Mouse (Mus musculus): ENCODE measurements around the gene Helt.

Helt gene

DNA sequence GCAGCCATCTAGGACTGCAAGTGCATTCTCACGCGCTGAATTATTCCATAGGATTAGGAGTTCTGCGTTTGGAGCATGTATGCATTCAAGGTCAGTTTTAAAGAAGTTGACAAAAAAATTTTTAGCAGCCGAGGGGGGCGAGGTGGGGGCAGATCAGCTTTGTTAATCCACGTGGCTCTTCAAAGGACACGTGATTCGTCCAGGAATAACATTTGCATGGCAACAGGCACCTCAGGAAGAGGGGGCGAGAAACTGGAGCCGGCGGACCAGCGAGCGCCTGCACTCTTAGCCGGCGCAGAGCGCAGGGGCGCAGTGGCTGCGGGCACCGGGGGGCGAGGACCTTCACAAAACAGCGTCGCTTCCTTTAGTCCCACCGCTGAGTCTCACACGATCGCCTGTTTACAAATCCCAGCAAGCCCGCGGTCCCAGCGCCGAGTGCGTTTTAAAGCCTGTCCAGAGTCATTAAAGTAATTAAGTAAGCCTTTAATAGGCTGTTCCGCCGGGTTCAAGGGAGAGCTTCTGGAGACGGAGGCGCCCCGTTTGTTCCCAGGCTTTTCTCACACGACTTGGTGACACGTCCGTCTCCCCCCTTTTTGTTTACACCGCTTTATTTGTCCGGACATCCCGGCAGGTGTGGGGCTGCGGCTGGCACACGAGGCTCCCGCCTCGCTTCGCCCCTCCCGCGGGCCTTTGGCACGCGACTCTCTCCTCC, at the start of gene Helt:
Helt (minus strand) TSS at position 491 of the 712 bp plus-strand sequence.
- no peak for TF ChIP-seq GATA4 (IDR thresholded peaks at IDR 0.05; ENCODE audit: insufficient replicate concordance, low read length)

DNA sequence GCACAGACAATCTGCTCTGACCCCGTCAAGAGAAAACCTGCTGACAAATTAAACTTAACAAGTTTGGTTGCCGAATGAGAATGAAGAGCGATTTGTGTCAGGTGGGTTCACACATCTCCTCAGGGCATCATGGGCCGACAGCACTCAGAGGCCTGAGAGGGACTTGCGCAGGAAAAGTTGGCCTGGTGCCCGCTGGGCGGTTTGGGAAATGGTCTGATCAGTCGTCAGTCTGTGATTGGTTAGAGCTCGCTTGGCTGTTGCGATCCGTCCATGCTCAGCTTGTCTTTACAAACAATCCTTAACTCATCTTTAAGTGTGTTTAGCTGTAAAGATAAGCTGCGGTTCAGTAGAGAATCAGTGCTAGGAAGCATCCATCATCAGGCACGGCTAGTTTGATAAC, 47.8 kb upstream of the Helt start:
- no peak for TF ChIP-seq GATA4 (IDR thresholded peaks at IDR 0.05; ENCODE audit: insufficient replicate concordance, low read length)

DNA sequence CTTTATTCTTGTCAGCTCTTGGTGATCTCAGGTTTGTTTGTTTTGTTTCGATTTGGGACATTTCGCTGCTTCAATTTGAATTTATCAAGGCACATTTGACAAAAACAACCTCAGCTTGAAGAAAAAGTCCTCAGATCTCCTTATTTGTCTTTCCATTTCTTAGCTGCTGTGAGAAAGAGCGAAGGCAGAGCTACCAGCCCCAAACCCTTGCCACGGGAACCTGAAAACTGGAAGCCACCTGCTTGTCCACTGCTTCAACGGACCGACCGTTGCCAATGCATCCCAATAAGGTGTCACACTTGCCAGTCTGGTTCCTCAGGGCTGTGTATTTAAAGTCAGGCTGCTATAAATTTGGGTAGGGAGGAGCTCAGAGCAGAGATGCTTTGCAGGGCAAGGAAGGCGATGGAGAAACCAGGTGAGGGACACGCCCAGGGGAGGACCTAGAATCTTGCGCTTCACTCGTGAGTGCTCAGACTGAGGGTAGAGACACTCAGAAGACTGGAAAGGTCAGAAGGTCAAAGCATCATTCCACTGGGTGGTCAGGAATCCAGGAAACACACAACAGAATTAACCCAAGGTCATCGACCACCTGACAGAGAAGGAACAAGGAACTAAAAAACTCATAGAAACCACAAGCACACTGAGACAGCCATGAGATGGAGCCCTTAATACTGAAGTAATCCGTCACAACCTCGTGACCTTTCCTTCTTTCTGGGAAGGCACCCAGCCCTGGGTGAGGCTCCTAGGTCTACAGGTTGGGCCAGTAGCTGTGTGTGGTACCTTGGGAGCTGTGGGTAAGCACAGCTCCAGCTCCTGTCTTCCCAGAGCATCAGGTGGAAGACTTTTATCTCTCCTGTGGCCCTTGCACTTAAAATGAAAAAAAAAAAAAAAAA, 46.2 kb upstream of the Helt start:
- TF ChIP-seq GATA4 (IDR thresholded peaks at IDR 0.05; ENCODE audit: insufficient replicate concordance, low read length), result no peak

DNA sequence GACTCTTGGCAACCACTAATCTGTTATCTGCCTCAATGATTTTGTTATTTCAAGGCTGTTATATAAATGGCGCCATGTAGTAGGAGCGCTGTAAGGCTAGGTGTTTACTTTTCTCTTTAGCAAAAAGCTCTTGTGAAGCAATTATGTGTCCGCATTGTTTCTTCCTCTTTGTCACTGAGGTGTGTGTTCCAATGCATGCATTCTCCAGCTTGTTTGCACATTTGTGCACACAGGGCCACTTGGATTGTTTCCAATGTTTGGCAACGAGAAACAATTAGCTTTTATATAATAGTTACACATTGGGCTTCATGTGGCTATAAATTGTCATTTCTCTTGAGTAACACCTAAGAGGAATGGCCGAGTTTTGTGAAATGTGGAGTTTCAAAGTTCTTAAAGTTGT, 44.8 kb upstream of the Helt start:
- no peak for TF ChIP-seq GATA4 (IDR thresholded peaks at IDR 0.05; ENCODE audit: insufficient replicate concordance, low read length)

DNA sequence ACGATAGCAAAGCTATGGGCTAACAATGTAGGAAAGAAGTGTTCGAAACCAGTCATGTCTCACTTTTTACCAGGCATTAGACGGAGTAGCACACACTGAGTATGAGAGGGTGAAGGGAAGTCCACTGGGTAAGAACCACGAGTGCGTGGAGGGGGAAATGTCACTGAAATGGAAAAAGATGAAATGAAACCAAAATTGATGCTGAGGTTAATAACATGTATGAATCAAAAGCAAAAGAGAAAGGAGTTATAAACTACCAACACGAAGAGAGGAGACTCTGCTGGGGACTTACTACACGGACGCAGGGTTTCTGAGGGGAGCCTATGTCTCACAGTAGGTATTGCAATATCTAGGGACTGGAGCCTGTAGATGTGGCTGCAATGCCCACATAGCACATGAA, 41.9 kb upstream of the Helt start:
- TF ChIP-seq GATA4 (IDR thresholded peaks at IDR 0.05; ENCODE audit: insufficient replicate concordance, low read length), result no peak

DNA sequence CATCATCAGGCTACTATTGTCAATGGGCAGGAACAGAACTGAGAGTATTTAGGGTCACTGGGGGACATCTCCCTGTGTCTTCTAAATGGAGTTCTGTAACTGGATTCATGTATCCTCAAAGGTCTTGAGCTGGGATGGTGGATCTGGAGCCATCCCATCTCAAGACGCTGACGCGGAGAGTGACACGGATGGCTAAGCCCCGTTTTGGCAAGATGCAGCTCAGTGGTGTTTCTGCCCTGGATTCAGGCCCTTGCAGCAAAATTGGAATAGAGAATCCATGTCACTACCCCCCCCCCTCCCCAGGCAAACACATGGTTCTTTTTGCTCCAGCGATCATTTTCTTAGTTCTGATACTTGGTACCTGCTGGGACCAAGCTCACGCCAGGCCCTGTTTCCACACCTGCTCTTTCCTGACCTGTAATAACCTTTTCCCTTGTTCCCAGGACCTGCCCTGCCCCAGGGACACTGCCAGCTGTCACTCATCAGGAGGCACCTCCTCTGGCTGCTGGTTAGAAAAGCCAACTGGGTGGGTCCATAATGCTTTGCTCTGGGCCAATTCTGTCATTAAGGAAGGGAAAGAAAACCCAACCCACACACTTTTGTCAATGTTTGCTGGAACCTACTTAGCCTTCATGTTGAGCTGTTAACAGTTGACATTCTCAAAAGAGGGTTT, 38.1 kb upstream of the Helt start:
- no peak for TF ChIP-seq GATA4 (IDR thresholded peaks at IDR 0.05; ENCODE audit: insufficient replicate concordance, low read length)

DNA sequence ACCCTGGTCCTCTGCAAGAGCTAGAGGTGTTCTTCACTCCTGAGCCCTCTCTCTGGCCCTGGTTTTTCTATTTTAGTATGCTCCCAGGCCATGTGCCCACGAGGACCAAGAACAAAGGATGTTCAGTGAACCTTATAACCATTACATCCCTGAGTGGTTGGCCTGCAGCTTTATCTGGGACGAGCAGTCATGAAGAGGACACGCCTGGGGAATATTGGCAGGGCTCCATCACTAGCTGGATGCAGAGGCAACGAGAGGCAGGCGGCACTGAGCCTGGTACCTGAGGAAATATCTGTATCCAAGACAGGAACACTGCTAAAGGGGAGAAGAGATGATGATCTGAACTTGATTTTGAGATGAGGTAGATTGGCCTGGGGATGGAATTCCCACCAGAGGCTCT, 37.3 kb upstream of the Helt start:
- TF ChIP-seq GATA4 (IDR thresholded peaks at IDR 0.05; ENCODE audit: insufficient replicate concordance, low read length), result no peak

DNA sequence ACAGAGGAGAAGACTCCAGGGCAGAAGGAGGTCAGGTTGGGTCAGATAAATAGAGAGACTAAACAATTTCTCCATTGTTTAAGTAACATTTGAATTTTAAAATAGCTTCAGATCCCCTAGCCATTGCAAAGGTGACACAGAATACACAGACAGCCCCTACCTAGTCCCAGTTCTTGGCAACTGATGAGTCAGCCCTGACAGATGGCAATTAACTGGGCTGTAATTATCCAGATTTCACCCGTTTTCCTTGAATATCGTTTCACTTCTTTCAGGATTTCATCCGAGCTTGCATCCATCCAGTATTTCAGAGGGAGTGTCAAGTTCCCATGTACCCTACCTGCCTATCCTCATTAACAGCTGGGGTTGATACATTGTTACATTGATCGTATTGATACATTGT, 34.9 kb upstream of the Helt start:
- no peak for TF ChIP-seq GATA4 (IDR thresholded peaks at IDR 0.05; ENCODE audit: insufficient replicate concordance, low read length)

DNA sequence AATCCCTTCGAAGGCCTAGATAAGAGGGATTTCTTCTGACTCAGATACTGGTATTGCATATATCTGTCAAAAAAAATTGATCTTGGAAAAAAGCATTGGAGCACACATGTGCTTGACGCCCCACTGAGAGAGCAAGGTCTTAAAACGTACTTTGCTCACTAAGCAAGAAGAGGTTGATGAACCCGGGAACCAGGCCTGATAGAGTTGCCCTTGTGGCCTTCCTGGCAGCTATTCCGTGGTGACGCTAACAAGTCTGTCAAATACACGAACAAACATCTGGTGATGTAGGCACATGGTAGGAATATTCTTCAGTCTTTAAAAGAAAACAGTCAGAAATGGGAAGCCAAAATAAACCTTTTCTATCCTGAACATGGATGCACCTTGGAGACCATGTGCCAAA, 32.8 kb upstream of the Helt start:
- peak; percentile 30; the same call in 1 of the 2 replicates for TF ChIP-seq GATA4 (IDR thresholded peaks at IDR 0.05; ENCODE audit: insufficient replicate concordance, low read length)

DNA sequence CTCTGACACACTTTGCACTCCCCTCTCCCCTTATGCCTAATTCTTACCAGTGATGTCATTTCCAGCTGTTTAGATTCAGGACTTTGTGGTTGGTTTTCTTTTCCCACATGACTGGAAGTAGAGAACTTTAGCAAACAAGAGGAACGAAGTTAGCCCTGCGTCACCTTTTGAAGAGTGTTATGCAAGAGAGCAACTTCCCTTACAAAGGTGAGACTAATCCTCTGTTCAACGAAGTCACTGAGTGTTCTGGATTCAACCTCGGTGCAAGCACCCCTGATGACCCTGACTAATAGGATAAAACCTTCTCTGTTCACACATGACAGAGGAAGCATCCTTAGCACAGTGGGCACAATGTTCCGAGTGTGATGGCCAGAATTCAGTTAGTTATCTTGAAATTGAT, 32.2 kb upstream of the Helt start:
- no peak for TF ChIP-seq GATA4 (IDR thresholded peaks at IDR 0.05; ENCODE audit: insufficient replicate concordance, low read length)

DNA sequence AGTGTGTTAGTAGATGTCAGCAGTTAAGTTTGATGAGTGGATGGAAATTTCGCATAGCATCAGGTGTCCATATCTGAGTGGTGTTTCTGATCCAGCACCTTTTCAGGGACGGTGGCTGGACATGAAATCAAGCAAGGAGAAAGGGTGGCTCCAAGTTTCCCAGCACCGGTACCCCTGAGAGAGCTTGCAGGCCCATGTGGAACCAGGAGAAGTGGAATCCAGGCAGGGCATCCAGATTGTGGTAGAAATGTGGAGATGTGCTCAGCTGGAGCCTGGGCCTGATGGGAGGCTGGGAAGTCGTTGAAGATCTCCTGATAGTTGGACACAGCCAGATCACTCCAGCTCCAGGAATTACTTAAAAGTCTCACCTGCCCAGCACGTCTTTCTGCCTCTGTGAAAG, 30.2 kb upstream of the Helt start:
- no peak for TF ChIP-seq GATA4 (IDR thresholded peaks at IDR 0.05; ENCODE audit: insufficient replicate concordance, low read length)

DNA sequence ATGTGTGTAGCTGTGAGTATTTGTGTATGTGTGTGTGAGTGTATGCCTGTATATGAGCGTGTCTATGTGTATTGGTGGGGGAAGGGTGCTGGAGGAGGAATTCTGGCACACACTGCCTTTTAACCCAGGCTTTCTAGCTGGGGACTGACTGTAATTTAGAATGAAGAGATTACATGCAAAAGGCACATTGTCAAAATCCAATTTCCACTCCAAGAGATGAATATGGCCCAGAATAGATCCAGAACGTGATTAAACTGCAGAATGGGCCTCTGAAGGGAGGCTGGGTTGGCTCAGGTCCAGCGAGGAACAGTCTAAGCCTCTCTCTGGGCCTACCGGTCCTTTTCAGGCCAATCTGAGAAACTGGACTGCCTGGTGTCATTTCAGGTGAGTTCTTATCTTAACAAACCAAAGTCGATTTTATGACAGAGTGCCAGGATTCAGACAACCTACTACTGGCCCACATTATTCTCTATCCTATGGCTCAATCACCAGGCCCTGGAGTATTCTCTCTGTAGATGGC, 29.3 kb upstream of the Helt start:
- TF ChIP-seq GATA4 (IDR thresholded peaks at IDR 0.05; ENCODE audit: insufficient replicate concordance, low read length), result peak; percentile 29; the same call in 1 of the 2 replicates

DNA sequence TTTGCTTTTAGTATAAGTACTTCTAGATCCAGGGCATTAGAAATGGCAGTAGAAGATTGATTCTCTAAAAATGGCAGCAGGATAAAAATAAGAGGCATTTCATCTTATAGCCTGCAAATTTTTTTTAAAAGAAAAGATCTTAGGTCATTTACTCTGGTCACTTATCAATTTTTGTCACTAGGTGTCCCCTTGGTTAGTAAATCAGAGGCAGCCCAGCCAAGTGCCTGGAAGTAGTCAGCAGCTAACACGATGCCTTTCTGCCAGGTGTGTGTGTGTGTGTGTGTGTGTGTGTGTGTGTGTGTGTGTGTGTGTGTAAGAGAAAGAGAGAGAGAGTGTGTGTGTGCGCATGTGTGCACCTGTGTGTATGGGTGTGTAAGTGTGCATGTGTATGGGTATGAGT, 28.4 kb upstream of the Helt start:
- TF ChIP-seq GATA4 (IDR thresholded peaks at IDR 0.05; ENCODE audit: insufficient replicate concordance, low read length), result no peak

DNA sequence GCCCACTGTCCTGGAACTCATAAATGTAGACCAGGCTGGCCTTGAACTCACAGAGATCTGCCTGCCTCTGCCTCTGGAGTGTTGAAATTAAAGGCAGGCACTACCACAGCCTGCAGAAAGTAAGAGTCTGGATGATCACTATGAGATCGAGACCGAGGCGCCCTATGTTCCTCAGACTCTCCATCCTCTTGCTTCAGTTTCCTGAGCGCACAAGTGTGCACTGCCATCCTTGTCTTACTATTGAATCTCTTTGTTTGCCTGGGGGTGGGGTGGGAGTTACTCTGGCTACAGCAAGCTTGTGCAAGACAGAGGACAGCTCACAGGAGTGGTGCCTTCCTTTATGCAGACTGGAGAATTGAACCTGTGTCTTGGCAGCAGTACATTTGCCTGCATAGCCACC, 27.9 kb upstream of the Helt start:
- TF ChIP-seq GATA4 (IDR thresholded peaks at IDR 0.05; ENCODE audit: insufficient replicate concordance, low read length), result no peak

DNA sequence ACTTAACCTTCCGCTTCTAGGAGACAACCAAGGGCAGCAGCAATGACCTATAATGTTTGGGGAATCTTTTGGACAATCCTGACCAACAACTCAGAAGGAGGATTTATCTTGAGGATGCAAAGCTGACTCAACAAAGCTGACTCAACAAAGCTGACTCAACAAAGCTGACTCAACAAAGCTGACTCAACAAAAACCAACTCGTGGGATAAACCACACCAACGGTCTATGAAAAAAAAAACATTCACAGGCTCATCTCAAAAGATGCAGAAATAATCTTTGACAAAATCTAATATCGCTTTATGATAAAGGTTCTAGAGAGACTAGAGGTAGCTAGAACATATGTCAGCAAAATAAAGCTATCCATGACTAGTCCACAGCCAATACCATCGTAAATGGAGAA, 24.3 kb upstream of the Helt start:
- TF ChIP-seq GATA4 (IDR thresholded peaks at IDR 0.05; ENCODE audit: insufficient replicate concordance, low read length), result no peak

DNA sequence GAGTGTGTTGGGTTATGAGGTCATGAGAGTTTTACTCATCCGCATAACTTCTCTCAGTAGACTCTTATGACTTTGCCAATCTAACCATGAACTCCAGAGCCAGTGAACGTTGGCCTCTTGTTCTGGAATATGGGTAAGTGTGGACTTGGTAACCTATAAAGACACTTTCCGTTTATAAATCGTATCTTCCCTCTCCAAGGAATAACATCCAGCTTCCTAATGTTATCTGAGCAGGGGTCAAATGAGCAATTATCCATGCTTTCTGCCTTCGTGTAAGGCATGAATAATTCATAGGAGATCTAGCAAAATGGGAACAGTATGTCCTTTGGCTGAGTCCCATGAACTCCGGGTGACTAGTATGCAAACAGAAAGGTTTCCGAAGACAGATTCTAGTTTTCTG, 22.7 kb upstream of the Helt start:
- no peak for TF ChIP-seq GATA4 (IDR thresholded peaks at IDR 0.05; ENCODE audit: insufficient replicate concordance, low read length)

All from liver, adult (tissue).